Mouse (Mus musculus): ENCODE measurements around the gene Tmem87a. TPM values are rescaled to one million over a fixed set of nuclear protein-coding genes. Genes with fewer than 3 reads are reported as not detected.
A peak's percentile ranks its signal among the peaks of the same experiment; 100 is the strongest.

Gene Tmem87a
- total and polyA plus RNA-seq, 3 experiments = 0.88 to 44.1 (median 22.6) TPM

DNA sequence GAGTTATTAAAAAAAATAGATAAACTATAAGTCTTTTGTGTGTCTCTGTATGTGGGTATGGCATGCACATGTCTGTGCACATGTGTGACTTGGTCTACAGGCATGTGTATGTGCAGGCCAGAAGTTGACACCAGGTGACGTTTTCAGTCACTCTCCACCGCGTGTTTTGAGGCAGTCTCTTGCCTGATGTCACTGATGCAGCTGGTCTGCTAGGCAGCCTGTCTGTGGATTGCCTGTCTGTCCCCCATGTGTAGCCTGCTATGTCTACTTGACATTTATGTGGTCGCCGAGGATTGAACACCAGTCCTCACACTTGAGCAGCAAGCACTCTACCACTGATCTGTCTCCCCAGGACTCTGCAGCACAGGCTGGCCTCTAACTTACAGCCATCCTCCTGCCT, 20.5 kb upstream of the Tmem87a start:
- Histone ChIP-seq H3K4me1 (ENCODE audit: insufficient read depth, low read depth, low read length) (no peaks in the 10 kb centered on the region), H3K27me3 (ENCODE audit: insufficient read depth, low read length) (no peaks in the 10 kb centered on the region), H3K9me3 (replicated peaks) (no peaks in the 10 kb centered on the region), H3K4me3 (ENCODE audit: low read depth, low read length) (no peak overlapping the region), H3K36me3 (replicated peaks) (peaks cover 15% of the 10 kb centered on the region)
- no peak for ATAC-seq (ENCODE audit: extremely low read depth, insufficient number of reproducible peaks, low FRiP score, poor library complexity, severe bottlenecking)
- TF ChIP-seq GATA1 (IDR thresholded peaks at IDR 0.05; ENCODE audit: borderline replicate concordance, low read length) (no peak), TAL1 (conservative IDR thresholded peaks at IDR 0.05; ENCODE audit: low read depth, low read length) (no peak), CTCF (IDR thresholded peaks at IDR 0.05; ENCODE audit: low read depth, low read length) (no peak), POLR2AphosphoS5 (IDR thresholded peaks at IDR 0.05; ENCODE audit: insufficient replicate concordance, low read depth, low read length) (no peak), GATA2 (IDR thresholded peaks at IDR 0.05; ENCODE audit: borderline replicate concordance, low read depth, low read length) (no peak)
- no peak for DNase-seq (ENCODE audit: low spot score)

DNA sequence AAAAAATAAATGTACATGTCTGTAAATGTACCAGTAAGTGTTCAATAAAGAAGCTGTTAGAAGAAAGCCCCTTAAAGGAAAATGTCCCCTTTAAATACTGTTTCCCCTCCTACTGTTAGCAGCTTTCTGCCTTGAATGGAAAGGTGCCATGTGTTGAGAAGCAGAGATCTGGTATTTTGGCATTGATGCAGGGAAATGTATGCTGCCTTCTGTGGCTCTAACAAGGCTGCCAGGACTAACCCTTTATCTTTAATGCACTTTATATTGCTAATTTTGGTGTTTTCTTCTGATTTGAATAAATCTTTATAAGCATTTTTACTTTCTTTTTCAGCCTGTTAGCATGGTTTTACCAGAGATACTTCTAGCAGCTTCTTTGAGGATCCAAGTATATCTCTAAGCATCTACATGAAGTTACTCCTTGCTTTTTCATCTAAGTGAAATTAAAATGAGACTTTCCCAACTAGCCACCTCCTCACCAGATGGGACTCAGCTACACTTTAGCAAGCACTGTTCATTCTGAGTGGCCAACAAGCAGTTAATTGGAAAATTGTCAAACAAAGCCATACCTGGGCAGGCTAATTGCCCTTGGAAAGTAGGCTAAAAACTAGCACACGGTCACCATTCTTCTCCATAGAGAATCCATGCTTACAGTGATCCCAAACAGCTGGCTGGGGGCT, 11.0 kb upstream of the Tmem87a start:
- no peak for DNase-seq (ENCODE audit: low spot score)
- TF ChIP-seq GATA2 (IDR thresholded peaks at IDR 0.05; ENCODE audit: borderline replicate concordance, low read depth, low read length) (no peak), GATA1 (IDR thresholded peaks at IDR 0.05; ENCODE audit: borderline replicate concordance, low read length) (no peak), TAL1 (conservative IDR thresholded peaks at IDR 0.05; ENCODE audit: low read depth, low read length) (no peak), CTCF (IDR thresholded peaks at IDR 0.05; ENCODE audit: low read depth, low read length) (no peak), POLR2AphosphoS5 (IDR thresholded peaks at IDR 0.05; ENCODE audit: insufficient replicate concordance, low read depth, low read length) (no peak)
- Histone ChIP-seq H3K9me3 (replicated peaks) (no peaks in the 10 kb centered on the region), H3K27me3 (ENCODE audit: insufficient read depth, low read length) (no peaks in the 10 kb centered on the region), H3K36me3 (replicated peaks) (peaks cover 13% of the 10 kb centered on the region), H3K4me3 (ENCODE audit: low read depth, low read length) (no peak overlapping the region), H3K4me1 (ENCODE audit: insufficient read depth, low read depth, low read length) (no peaks in the 10 kb centered on the region)
- ATAC-seq (ENCODE audit: extremely low read depth, insufficient number of reproducible peaks, low FRiP score, poor library complexity, severe bottlenecking) = no peak

DNA sequence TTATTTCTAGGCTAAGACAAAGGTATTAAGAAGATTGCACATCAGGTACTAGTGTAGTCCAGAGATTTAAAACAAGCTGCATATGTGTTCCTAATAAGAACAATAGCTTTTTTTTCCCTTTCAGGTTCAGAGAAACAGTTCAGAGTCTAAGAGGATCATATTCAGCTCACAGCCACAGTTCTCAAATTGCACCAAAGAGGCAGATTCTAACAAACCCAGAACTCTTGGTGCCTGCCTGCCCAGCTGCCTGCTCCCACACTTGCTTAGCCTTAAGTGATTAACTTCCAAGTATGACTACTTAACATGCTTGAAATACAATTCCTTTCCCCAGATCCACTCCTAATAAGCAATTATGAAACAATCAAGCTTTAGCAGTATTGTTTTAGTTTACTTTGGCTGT, 10.2 kb upstream of the Tmem87a start:
- Histone ChIP-seq H3K36me3 (replicated peaks) (peaks cover 13% of the 10 kb centered on the region), H3K4me1 (ENCODE audit: insufficient read depth, low read depth, low read length) (no peaks in the 10 kb centered on the region), H3K27me3 (ENCODE audit: insufficient read depth, low read length) (no peaks in the 10 kb centered on the region), H3K9me3 (replicated peaks) (no peaks in the 10 kb centered on the region), H3K4me3 (ENCODE audit: low read depth, low read length) (no peak overlapping the region)
- no peak for ATAC-seq (ENCODE audit: extremely low read depth, insufficient number of reproducible peaks, low FRiP score, poor library complexity, severe bottlenecking)
- TF ChIP-seq TAL1 (conservative IDR thresholded peaks at IDR 0.05; ENCODE audit: low read depth, low read length) (no peak), GATA1 (IDR thresholded peaks at IDR 0.05; ENCODE audit: borderline replicate concordance, low read length) (no peak), POLR2AphosphoS5 (IDR thresholded peaks at IDR 0.05; ENCODE audit: insufficient replicate concordance, low read depth, low read length) (no peak), CTCF (IDR thresholded peaks at IDR 0.05; ENCODE audit: low read depth, low read length) (no peak), GATA2 (IDR thresholded peaks at IDR 0.05; ENCODE audit: borderline replicate concordance, low read depth, low read length) (no peak)
- DNase-seq (ENCODE audit: low spot score) = no peak

DNA sequence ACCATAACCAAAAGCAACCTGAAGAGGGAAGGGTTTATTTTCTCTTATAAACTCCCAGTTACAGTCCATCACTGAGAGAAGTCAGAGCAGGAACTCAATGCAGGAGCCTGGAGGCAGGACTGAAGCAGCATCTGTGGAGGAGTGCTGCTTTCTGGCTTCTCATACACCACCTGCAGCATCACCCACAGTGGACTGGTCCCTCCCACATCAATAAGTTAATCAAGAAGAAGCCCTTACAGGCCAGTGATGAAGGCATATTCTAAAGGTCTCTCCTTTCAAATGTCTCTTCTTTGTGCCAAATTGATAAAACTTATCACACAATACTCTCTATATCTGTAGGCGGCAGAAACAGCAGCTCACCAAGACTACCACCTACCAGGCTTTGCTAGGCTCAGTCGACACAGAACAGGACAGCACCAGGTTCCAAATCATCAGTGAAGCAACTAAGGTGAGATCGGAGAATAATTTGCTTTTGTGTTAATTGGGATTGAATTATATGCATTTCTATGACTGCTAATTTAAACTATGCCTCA, 7.2 kb upstream of the Tmem87a start:
- Histone ChIP-seq H3K4me3 (ENCODE audit: low read depth, low read length) (no peak overlapping the region), H3K4me1 (ENCODE audit: insufficient read depth, low read depth, low read length) (no peaks in the 10 kb centered on the region), H3K36me3 (replicated peaks) (peaks cover 9% of the 10 kb centered on the region), H3K27me3 (ENCODE audit: insufficient read depth, low read length) (no peaks in the 10 kb centered on the region), H3K9me3 (replicated peaks) (no peaks in the 10 kb centered on the region)
- no peak for DNase-seq (ENCODE audit: low spot score)
- ATAC-seq (ENCODE audit: extremely low read depth, insufficient number of reproducible peaks, low FRiP score, poor library complexity, severe bottlenecking) = no peak
- no peak for TF ChIP-seq GATA1 (IDR thresholded peaks at IDR 0.05; ENCODE audit: borderline replicate concordance, low read length)

DNA sequence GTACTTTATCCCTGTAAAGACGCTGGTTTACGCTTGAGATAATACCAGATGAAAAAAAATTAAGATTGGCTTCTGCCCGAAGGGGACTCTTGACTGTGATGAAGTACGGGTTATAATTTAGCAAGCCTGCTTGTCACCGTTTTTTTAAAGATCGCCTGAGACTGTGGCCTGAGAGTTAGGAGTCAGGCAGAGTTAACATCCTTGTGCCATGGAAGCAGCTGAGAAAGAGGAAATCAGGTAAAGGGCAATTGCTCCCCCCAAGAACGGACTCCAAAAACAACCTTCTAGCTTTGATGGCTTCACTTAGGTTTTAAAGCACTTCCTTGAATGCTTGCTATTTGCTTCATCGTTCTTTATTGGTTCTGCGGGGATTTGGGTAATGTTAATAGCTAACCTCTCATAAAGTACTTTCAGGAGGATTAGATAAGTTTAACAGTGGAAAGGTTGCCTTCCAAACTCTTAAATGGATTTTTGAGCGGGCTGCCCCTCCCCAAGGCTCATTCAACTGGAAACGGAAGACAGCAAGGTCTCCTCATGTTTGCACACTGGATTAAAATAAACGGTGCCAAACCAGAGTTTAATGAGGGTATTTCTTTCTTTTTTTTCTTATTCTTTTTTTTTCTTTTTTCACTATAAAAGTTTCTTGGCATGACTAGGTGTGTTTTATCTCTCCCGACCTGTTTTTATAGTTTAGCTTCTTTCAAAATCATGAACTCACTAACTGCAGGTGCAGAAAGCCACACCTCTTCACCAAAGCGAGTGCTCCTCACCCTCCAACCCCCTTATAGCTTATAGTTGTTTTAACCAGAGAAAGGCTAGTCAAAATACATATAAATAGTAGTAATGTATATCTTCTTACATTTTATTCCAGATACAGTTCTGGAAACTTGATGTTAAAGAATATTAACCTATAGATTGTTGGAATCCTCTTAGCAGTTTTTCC, 1.2 kb upstream of the Tmem87a start:
- Histone ChIP-seq H3K4me3 (ENCODE audit: low read depth, low read length) (peak overlapping the region; percentile 79), H3K9me3 (replicated peaks) (no peaks in the 10 kb centered on the region), H3K27me3 (ENCODE audit: insufficient read depth, low read length) (no peaks in the 10 kb centered on the region), H3K4me1 (ENCODE audit: insufficient read depth, low read depth, low read length) (peaks cover 17% of the 10 kb centered on the region), H3K36me3 (replicated peaks) (peaks cover 13% of the 10 kb centered on the region)
- no peak for ATAC-seq (ENCODE audit: extremely low read depth, insufficient number of reproducible peaks, low FRiP score, poor library complexity, severe bottlenecking)
- TF ChIP-seq CTCF (IDR thresholded peaks at IDR 0.05; ENCODE audit: low read depth, low read length) (no peak), GATA1 (IDR thresholded peaks at IDR 0.05; ENCODE audit: borderline replicate concordance, low read length) (no peak), GATA2 (IDR thresholded peaks at IDR 0.05; ENCODE audit: borderline replicate concordance, low read depth, low read length) (no peak), POLR2AphosphoS5 (IDR thresholded peaks at IDR 0.05; ENCODE audit: insufficient replicate concordance, low read depth, low read length) (no peak), TAL1 (conservative IDR thresholded peaks at IDR 0.05; ENCODE audit: low read depth, low read length) (no peak)
- no peak for DNase-seq (ENCODE audit: low spot score)

DNA sequence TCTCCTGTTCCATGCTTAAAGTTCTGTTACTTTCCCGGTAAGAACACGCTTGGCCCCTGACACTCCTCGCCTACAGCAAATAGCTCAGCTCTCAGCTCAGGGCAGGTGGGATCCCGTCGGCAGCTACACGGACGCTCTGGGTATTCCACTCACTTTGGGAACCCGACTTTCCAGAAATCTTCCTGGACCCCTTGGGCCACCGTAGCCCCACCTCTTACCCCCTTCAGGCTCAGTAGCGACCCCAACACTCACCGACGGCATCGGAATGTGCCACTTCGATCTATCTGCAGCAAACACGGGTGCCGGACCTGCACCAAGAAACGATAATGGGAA, 294 bp downstream of the Tmem87a start, which contains the start of gene Ganc:
Gene Ganc, plus strand, starts transcription at position 244 of the 333 bp plus-strand sequence.
- H3K9me3 ChIP-seq (replicated peaks) = no peaks in the 10 kb centered on the region
- peaks cover 21% of the 10 kb centered on the region for H3K36me3 ChIP-seq (replicated peaks)
- no peaks in the 10 kb centered on the region for H3K27me3 ChIP-seq (ENCODE audit: insufficient read depth, low read length)
- no peak for ATAC-seq (ENCODE audit: extremely low read depth, insufficient number of reproducible peaks, low FRiP score, poor library complexity, severe bottlenecking)
- no peak for DNase-seq (ENCODE audit: low spot score)
- H3K4me1 ChIP-seq (ENCODE audit: insufficient read depth, low read depth, low read length) = peaks cover 17% of the 10 kb centered on the region
- TF ChIP-seq GATA2 (IDR thresholded peaks at IDR 0.05; ENCODE audit: borderline replicate concordance, low read depth, low read length) (no peak), TAL1 (conservative IDR thresholded peaks at IDR 0.05; ENCODE audit: low read depth, low read length) (no peak), GATA1 (IDR thresholded peaks at IDR 0.05; ENCODE audit: borderline replicate concordance, low read length) (no peak), CTCF (IDR thresholded peaks at IDR 0.05; ENCODE audit: low read depth, low read length) (no peak), POLR2AphosphoS5 (IDR thresholded peaks at IDR 0.05; ENCODE audit: insufficient replicate concordance, low read depth, low read length) (no peak)
- peak within 1 kb of the TSS; percentile 79 for H3K4me3 ChIP-seq (ENCODE audit: low read depth, low read length)

Measured in G1E (cell line).